Mouse (Mus musculus) left cerebral cortex, postnatal 25 days (tissue): ENCODE data around the gene Gm10354. TPM values are rescaled to one million over a fixed set of nuclear protein-coding genes. Genes with fewer than 3 reads are reported as not detected.
"Not testable (repeated sequence)": the region's sequence is repeated elsewhere in the genome, so short reads cannot be mapped to it uniquely, and the experiment has no call there.

Experiments
- DNase-seq, 2 experiments: peaks; one replicate each; pipeline ENCODE4 v3.0.0; 2022; ENCODE audit warnings: low spot score in 2 of 2, mixed read lengths in 1 of 2
- intact Hi-C: fragments of 180-260 bp; cut with DNase I; formaldehyde crosslinking; loops from one replicate; pipeline ENCODE4 v1.15.1; 2025
- total RNA-seq, 2 experiments: library from RNA; stranded (reverse); gene quantifications; 2 replicates each; pipeline ENCODE4 v1.2.3; 2021

The Gm10354 gene
- not detected for total RNA-seq

DNA sequence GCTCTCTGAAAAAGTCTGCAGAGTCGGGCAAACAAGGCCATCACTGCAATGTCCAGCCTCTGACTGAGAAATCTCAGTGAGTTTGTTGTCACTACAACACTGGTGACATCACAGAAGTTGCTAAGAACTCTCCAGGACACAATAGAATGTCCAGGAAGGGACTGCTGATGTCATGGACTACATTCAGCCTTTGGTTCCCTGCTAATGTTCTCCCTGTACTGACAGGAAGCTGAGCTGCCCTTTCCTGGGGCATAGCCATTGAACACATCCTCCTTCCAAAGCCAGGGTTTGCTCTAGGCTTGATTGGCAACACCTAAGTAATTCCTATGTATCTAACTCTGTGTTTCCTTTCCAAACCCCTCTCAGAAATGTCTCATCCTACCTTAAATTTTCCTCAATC, at the start of gene Gm10354:
Gene Gm10354, minus strand, starts transcription at position 101 of the 400 bp plus-strand sequence.
- DNase-seq, intact Hi-C loops: not testable (repeated sequence)

DNA sequence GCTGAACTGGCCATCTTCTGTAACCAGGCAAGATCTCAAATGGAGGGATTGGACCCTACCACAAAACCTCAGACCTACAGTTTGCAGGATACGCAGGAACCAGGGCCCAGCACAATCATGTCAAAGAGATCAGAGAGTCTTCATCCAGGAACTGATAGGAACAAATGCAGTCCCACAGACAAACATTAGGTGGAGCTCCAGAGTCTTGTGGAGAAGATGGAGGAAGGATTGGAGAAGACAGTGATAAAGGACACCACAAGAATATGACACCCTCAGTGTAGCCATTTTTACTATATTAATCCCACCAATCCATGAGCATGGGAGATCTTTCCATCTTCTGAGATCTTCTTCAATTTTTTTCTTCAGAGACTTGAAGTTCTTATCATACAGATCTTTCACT, 45.6 kb upstream of the Gm10354 start:
- not testable (repeated sequence) for DNase-seq

DNA sequence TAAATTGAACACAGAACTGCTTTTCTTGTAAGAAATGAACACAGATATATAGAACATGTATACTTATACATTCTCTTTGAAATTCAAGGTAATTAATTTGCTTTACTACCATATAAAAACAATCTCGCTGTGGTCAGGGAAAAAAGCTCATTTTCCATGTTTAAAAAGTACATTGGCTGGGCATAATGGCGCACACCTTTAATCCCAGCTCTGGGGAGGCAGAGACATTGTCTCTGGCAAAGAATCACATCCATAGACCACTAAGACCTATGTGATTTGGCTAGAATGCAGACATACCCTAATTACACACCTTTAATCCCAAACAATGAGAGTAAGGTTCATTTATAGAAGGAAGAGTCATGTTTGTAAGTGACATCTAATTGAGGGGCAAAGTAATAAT, 41.3 kb upstream of the Gm10354 start:
- intact Hi-C loops, DNase-seq: not testable (repeated sequence)

More for the DNA sequence above, 45.6 kb upstream of the Gm10354 start:
- intact Hi-C loops = not testable (repeated sequence)

DNA sequence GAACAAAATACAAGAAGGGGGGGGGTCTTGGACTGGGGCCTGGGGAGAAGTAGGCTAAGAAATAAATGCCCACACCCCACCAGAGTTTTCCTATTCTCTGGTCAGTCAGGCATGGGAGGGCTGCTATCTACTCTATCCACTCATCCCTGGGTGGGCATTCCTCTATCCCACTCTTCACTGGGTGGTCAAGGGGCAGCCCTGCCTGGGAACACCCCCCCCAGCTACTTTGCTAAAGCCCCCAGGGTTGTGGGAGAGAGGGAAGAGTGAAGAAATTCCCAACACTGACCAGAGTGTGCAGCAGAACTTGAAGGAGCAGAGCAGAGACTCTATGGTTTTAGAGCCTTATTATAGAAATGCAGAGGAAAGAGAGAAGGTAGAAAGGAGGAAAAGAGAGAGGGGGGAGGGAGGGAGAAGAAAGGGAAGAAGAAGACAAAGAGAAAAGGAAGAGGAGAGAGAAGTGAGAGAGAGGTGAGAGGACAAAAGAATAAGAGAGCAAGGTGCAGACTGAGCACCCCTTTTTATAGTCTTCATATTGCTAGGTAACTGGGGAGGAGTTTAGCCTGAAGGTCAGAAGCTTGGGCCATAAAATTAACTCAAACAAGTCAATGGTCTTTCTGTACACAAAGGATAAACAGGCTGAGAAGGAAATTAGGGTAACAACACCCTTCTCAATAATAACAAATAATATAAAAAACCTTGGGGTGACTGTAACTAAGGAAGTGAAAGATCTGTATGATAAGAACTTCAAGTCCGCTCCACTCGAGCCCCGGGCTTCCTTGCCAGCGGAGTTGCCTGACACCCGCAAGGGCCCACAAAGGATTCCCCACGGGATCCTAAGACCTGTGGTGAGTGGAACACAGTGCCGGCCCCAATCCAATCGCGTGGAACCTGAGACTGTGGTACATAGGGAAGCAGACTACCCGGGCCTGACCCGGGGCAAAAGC, 32.2 kb upstream of the Gm10354 start:
- DNase-seq, intact Hi-C loops: not testable (repeated sequence)

DNA sequence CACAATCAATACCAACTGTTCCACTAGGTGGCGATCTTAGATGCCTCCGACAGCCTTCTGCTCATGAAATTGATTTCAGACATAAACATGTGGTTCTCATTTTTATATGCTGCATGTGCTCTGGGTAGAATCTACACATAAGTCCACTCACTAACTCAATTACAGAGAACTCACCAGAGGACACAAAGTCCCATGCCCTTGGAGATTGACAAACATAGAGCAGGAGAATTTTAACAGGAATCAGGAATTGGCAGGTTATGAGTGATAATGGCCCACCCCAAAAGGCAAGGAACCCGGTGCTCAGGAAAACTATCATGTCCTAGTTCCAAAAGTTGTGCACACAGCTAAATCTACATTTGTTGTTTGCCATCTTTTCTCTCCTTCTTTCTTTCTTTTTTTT, 28.2 kb upstream of the Gm10354 start:
- intact Hi-C loops, DNase-seq: not testable (repeated sequence)

DNA sequence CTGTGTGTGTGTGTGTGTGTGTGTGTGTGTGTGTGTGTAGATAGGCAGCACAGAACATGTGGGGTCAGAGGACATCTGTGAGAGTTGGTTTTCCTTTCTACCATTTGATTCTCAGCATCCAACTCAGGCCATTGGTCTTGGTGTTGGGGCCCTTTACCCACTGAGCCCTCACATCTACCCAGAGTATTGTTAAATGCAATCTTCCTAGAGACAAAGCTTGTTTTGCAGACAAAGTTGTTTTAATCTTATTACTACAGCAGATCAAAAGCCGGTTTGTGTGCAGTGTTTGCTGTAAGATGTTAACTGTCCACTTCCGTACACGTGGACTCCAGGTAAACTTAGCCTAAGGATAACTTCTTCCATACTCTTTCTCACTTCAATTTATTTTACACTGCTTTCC, 27.6 kb upstream of the Gm10354 start:
- DNase-seq, intact Hi-C loops: not testable (repeated sequence)

DNA sequence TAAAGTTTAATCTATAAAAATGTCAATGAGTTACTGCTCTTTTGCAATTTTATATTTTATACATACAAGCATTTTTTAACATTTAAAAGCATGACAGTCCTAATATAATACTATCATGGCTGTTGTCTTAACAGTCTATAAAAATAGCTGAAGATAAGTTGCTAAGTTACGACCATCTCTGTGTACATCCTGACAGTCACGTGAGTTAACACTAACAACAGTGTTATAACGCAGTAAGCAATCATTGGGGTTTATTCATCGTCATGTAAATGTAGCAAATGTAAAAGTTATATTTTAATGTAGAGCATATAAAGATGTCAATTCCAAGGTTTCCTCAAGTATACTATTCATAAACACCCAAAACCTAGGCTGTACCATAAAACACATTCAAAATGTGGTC, 26.8 kb upstream of the Gm10354 start:
- DNase-seq, intact Hi-C loops: not testable (repeated sequence)

DNA sequence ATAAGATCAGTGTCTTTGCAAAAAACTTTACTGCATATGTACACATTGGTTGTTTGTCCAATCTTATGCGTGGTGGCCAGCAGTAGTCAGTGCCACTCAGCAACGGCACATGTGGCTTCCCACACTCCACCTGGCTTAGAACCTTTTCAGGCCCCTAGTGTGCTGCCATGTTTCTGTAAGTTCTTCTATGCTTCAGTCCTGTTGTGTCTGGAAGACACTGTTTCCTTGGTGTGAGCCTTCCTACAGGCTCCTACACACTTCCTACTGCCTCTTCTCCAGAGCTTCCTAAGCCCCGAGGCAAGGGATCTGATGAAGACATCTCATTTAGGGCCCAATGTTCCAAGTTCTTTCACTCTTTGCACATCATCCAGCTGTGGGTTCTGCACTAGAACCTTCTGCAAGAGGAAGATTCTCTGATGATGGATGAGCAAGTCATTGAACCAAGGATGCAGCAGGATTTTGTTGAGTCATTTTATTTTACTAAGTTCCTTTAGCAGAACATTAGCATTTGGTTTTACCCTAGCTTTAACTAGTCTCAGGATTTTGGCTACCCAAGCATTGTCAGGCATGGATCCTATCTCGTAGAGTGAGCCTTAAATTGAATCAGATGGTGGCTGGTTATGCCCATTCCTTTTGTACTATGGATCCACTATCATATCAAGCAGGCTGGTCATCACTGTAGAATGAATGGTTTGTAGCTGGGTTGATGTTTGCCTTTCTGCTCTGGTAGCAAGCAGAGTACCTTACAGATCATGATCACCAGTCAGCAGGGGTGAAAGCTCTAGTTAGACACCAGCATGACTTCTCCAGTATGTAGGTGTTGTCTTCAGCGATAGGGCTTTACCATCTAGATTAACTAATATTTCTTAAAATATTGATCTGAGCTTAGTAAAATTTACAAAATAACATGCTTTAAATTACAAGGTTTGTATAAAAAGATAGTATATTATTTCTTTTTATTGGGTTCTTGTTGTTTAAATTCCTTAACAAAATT, 26.1 kb upstream of the Gm10354 start:
- DNase-seq, intact Hi-C loops: not testable (repeated sequence)

DNA sequence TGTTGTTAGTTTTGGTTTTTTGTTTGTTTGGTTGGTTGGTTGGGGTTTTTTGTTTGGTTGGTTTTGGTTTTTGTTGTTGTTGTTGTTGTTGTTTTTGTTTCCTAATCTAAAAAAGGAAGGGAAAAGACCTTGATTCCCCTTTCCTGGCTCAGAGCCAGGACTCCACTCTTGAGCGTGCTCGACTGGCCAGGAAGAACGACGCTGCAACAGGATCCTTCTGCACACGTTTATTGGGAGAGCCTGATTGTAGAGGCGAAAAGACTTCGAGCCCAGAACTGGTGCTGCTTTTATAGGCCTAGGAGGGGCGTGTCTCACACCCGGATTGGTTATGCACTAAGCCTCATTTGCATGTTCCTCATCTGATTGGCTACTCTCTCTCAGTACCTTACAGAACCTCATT, 19.3 kb upstream of the Gm10354 start:
- DNase-seq, intact Hi-C loops: not testable (repeated sequence)

DNA sequence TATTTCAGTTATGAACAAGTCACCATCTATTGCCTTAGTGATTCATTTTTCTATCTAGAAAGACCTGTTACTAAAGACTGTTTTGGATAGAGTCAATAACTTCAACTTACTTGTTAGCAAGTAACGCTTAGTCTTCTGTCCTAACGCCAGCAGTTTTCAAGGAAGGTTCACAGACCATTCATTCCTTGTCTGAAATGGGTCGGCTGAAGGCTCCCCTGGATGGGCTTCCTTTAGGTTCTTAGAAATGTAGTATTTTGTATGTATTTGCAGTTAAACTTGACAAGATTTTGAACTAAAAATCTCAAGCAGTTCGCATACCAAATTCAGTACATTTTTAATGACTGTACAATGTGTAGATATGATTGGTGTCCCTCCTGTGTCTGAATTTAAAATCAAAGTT, 18.8 kb upstream of the Gm10354 start:
- intact Hi-C loops, DNase-seq: not testable (repeated sequence)

DNA sequence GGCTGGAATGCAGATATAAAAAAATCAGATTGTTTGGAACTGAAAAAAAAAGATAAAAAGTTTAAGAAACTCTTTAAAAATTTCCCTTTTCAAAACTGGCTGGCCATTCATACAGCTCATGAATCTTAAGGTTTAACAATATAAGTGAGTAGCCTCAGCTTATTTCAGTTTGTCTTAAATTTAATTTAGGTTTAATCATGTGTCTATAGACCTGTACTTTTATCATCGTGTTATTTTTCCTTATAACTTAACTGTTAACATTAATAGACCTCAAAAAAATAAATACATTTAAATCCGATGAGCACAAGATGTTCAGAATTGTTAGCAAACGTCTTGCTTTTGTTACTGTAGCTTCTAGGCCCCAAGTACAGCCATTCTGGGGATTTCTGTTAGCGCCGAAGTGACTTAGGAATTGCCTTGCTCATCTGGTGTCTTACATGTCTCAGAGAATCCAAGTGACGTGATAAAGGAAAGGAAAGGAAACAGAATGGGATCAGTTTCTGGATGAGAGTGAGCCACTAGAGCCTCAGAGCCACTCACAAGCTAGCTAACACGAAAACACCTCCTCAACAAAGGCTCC, 18.0 kb upstream of the Gm10354 start:
- intact Hi-C loops, DNase-seq: not testable (repeated sequence)

DNA sequence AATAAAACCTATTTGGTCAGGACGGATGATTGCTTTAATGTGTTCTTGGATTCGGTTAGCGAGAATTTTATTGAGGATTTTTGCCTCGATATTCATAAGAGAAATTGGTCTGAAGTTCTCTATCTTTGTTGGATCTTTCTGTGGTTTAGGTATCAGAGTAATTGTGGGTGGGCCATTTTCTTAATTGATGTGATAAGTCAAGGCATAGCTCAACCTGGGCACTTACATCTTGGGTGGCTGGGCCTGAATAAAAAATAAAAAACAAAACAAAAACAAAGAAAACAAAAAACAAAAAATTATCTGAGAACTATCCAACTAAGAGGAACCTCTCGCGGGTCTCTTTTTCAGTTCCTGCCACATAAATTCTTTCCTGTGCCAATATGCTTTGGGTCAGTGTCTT, 15.4 kb upstream of the Gm10354 start:
- DNase-seq, intact Hi-C loops: not testable (repeated sequence)

DNA sequence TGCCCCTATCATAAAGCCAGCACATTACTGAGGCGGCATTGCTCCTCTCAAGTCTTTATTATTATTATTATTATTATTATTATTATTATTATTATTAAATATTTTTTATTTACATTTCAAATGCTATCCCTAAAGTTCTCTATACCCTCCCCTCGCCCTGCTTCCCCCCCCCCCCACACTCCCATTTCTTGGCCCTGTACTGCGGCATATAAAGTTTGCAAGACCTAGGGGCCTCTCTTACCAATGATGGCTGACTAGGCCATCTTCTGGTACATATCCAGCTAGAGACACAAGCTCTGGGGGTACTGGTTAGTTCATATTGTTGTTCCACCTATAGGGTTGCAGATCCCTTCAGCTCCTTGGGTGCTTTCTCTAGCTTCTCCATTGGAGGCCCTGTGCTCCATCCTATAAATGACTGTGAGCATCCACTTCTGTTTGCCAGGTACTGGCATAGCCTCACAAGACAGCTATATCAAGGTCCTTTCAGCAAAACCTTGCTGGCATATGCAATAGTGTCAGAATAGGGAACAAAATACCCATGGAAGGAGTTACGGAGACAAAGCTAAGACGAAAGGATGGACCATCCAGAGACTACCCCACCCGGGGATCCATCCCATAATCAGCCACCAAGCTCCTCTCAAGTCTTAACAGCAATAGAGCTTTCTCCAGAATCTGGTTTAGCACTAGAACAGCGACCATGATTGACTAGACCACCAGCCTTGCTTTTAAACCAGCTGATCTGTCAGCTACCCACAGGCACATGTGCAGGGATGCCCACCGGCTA, 11.8 kb upstream of the Gm10354 start:
- DNase-seq, intact Hi-C loops: not testable (repeated sequence)

DNA sequence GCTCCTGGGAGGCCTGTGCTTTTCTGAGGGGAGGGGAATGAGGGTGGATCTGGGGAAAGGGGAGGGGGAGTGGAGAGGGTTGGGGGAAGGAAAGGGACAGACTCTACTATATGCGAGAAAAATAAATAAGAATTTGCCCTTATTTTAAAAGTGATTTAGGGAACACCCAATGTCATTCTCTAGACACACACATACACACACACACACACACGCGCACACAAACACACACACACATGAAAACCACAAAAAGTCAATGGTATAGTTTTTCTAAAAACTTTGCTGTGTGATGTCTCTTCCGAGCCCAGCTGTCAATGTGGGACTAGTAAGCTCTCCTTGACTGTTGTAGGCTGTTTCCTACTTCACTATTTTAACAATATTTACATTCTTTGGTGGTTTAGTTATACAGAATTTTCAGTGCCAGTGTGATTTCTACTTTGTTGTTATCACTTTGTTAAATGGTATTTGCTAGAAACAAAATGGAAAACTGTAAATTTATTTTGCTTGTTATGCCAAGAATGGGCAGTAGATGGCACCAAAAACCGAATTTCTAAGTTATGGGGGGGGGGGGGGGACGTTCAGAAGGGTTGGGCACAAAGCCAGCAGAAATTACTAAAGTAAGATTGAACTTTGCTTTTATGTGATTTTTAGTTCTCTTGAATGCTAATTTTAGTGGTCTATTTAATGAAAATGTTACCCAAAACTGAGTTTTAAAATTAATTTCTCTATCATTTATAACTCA, 8.1 kb upstream of the Gm10354 start:
- DNase-seq, intact Hi-C loops: not testable (repeated sequence)

DNA sequence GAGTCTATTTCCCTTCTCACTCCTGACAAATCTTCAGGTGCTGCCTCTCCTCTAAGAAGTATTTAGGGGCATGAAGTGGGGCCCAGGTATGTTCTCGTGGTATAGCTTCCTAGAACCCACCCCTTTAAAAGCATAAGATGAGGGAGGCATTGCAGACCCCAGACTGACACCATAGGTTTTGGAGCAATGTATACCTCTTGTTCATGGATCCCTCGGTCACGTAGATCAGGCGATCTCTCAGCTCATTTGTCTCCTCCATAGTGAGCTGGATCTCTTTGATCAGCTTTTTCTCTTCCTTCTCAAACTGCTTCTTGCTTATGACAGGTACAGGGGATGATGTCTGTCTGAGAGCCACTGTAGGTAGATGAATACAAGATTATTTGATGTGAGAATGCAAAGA, 1.4 kb downstream of the Gm10354 start:
- DNase-seq, intact Hi-C loops: not testable (repeated sequence)

DNA sequence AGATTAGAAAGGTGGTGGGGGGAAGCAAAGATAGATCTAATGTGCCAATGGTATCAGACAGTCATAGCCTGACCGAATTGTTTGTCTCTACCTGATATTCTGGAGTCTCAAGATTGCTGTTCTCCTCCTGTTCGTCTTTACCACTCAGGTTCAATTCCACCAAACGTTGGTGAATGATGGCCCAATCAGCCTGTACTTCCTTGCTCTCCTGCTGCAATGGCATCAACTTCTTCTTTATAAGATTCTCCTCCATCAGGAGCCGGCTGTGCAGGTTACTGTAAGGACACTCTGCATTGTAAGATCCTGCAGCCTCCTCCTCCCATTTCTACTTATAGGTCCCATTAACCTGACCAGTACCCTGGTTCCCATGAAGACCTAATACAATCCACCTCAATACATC, 3.4 kb downstream of the Gm10354 start:
- intact Hi-C loops, DNase-seq: not testable (repeated sequence)

DNA sequence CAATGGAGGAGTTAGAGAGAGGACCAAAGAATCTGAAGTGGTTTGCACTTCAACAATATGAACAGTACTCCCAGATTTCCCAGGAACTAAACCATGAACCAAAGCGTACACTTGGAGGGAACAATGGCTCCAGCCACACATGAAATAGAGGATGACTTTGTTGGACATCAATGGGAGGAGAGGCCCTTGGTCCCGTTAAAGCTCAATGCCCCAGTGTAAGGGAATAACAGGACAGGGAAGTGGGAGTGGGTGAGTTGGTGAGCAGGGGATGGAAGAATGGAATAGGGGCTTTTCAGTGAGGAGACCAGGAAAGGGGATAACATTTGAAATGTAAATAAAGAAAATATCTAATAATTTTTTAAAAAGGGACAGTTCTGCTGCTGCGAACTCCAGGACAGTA, 5.9 kb downstream of the Gm10354 start:
- intact Hi-C loops, DNase-seq: not testable (repeated sequence)

DNA sequence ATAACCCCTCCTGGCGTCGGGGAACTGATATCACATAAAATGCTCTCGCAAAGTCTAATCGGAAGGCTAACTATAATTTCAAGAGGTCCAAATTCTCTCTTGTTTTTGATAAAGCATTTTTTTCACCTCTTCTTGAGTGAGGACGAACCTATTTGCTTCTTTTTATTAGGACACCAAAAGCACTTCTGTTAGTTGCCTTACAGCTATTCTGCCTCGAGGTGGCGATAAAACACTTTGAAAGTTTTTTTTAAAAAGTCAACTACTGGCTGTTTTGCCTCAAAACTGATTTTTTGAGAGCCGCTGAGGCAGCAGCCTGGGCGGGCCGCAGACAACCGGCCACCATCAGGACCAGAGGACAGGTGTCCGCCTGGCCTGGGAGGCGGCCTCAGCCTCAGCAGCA, 14.9 kb downstream of the Gm10354 start:
- intact Hi-C loops, DNase-seq: not testable (repeated sequence)
